Mouse (Mus musculus): ENCODE results near the gene Esf1. TPM values are rescaled to one million over a fixed set of nuclear protein-coding genes. Genes with fewer than 3 reads are reported as not detected.
"Not testable (repeated sequence)": the region's sequence is repeated elsewhere in the genome, so short reads cannot be mapped to it uniquely, and the experiment has no call there.

The Esf1 gene
- polyA plus RNA-seq, 1 experiment from 2014 or later = 14.7 TPM

DNA sequence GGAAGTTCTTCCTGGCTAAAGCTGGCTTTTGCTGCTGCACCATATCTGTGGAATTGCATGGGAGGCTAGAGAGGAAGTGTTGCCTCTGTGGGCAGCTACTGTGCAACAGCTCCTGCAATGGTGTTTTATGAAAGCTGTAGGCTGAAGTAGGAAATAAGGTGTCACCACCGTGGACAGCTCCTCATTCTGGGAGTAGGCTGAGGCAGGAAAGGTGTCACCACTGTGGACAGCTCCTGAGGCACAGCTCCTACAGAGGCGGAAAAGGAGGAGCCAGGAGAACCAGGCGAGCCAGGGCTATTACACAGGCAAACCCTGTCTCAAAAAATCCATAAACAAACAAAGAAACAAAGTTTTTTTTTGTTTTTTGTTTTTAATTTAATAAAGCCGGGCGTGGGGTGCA lies 74.3 kb downstream of the Esf1 start:
- WGBS = 84% methylated on average over 5 of the region's 5 CpGs
- no peaks in the 10 kb centered on the region for H3K27me3 ChIP-seq (ENCODE audit: control insufficient read depth, insufficient read depth, low read length)
- H3K9ac ChIP-seq (ENCODE audit: low read length) = no peak overlapping the region
- H3K4me3 ChIP-seq (ENCODE audit: control insufficient read depth in 1 of 2, insufficient read depth in 1 of 2, low read depth in 1 of 2, low read length in 2 of 2) = no peak overlapping the region
- no peaks in the 10 kb centered on the region for H3K4me1 ChIP-seq (ENCODE audit: control insufficient read depth in 2 of 2, insufficient read depth in 2 of 2, low read length in 2 of 2)
- 0 out of 2 replicates have a peak, but pooled peaks cover 2% of the 10 kb centered on the region for H3K9me3 ChIP-seq (ENCODE audit: control insufficient read depth, low read length)
- H3K4me2 ChIP-seq (ENCODE audit: low read length) = no peak overlapping the region
- H3K36me3 ChIP-seq (ENCODE audit: control insufficient read depth, insufficient read depth, low read length) = no peaks in the 10 kb centered on the region
- no peak for ATAC-seq (ENCODE audit: insufficient number of reproducible peaks, insufficient read depth, low FRiP score, low read depth)
- no peak overlapping the region for H3K27ac ChIP-seq (replicated peaks in 1 of 2; ENCODE audit: control insufficient read depth in 1 of 2, insufficient read depth in 1 of 2, low read depth in 2 of 2, low read length in 2 of 2)

- H3K4me2 ChIP-seq (ENCODE audit: low read length) = no peak overlapping the region
- no peak for ATAC-seq (ENCODE audit: insufficient number of reproducible peaks, insufficient read depth, low FRiP score, low read depth)
- WGBS = 87% methylated on average over 5 of the region's 5 CpGs
Observed at GRCm38 (mm10) chr2:140093433-140093832, 76.9 kb downstream of the Esf1 start.

DNA sequence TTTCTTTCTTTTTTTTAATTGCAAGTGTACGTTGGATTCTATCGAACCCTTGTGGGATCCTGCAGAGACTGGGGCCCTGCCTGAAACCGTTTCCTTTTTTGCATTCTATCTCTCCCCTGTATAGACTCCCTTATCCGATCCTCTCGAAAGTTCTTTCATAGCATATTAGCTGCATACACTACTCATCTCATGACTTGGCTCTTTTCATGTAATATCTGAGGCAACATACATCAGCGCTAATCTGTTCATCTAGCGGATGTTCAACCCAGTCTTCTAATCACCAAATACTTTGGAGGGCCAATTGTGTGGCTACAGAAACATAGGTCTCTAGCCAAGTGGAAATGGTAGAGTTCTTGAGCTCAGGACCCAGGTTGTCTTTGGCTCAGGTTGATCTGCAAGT lies 86.1 kb downstream of the Esf1 start:
- Histone ChIP-seq H3K27ac (replicated peaks in 1 of 2; ENCODE audit: control insufficient read depth in 1 of 2, insufficient read depth in 1 of 2, low read depth in 2 of 2, low read length in 2 of 2) (no peak overlapping the region), H3K4me1 (ENCODE audit: control insufficient read depth in 2 of 2, insufficient read depth in 2 of 2, low read length in 2 of 2) (no peaks in the 10 kb centered on the region), H3K9me3 (ENCODE audit: control insufficient read depth, low read length) (no peaks in the 10 kb centered on the region), H3K36me3 (ENCODE audit: control insufficient read depth, insufficient read depth, low read length) (no peaks in the 10 kb centered on the region), H3K4me3 (ENCODE audit: control insufficient read depth in 1 of 2, insufficient read depth in 1 of 2, low read depth in 1 of 2, low read length in 2 of 2) (no peak overlapping the region), H3K27me3 (ENCODE audit: control insufficient read depth, insufficient read depth, low read length) (no peaks in the 10 kb centered on the region), H3K4me2 (ENCODE audit: low read length) (no peak overlapping the region), H3K9ac (ENCODE audit: low read length) (no peak overlapping the region)
- ATAC-seq (ENCODE audit: insufficient number of reproducible peaks, insufficient read depth, low FRiP score, low read depth) = no peak
- WGBS = 86% methylated on average over 7 of the region's 7 CpGs

More at GRCm38 (mm10) chr2:140093433-140093832, 76.9 kb downstream of the Esf1 start:
- Histone ChIP-seq H3K4me3 (ENCODE audit: control insufficient read depth in 1 of 2, insufficient read depth in 1 of 2, low read depth in 1 of 2, low read length in 2 of 2) (no peak overlapping the region), H3K27ac (replicated peaks in 1 of 2; ENCODE audit: control insufficient read depth in 1 of 2, insufficient read depth in 1 of 2, low read depth in 2 of 2, low read length in 2 of 2) (no peak overlapping the region), H3K9ac (ENCODE audit: low read length) (no peak overlapping the region), H3K27me3 (ENCODE audit: control insufficient read depth, insufficient read depth, low read length) (no peaks in the 10 kb centered on the region), H3K36me3 (ENCODE audit: control insufficient read depth, insufficient read depth, low read length) (no peaks in the 10 kb centered on the region), H3K9me3 (ENCODE audit: control insufficient read depth, low read length) (0 out of 2 replicates have a peak, but pooled peaks cover 2% of the 10 kb centered on the region), H3K4me1 (ENCODE audit: control insufficient read depth in 2 of 2, insufficient read depth in 2 of 2, low read length in 2 of 2) (no peaks in the 10 kb centered on the region)

DNA sequence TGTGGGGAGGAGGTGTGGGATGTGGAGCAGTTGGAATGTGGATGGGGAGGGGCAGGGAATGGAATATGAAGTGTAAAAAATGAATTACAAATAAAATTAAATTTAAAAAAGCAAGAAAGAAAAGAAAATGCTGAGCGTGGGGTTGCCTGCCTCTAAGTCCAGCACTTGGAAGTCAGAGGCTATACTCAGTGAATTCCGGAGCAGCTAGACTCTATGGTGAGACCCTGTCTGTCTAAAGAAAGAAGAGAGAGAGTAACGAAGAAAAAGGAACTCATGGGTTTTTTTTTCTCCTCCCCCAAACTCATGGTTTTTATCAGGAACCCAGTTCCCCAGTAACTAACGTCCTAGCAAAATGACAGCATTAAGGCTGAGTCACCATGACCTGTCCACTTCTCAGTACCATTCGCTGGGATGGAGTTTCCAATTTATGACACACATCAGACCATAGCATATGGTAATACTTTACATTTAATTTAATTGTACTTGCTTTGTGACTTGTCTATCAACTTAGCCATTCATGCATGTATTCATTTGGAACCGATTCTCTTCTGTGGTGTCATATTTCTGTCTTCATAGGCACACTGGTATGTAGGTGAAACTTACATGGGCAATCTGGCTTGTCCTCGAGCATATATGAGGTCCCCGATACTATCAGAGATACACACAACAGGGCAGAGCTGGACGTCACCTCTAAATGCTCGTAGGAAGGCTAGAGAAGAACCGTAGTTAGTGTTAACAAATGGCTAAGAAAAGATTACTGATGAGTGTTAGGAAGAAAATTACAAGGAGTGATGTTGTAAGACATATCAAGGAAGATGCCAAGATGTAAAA lies 89.4 kb downstream of the Esf1 start:
- no peaks in the 10 kb centered on the region for H3K4me1 ChIP-seq (ENCODE audit: control insufficient read depth in 2 of 2, insufficient read depth in 2 of 2, low read length in 2 of 2)
- H3K27me3 ChIP-seq (ENCODE audit: control insufficient read depth, insufficient read depth, low read length) = no peaks in the 10 kb centered on the region
- H3K4me2 ChIP-seq (ENCODE audit: low read length) = no peak overlapping the region
- no peaks in the 10 kb centered on the region for H3K36me3 ChIP-seq (ENCODE audit: control insufficient read depth, insufficient read depth, low read length)
- ATAC-seq (ENCODE audit: insufficient number of reproducible peaks, insufficient read depth, low FRiP score, low read depth) = no peak
- H3K9me3 ChIP-seq (ENCODE audit: control insufficient read depth, low read length) = no peaks in the 10 kb centered on the region
- no peak overlapping the region for H3K9ac ChIP-seq (ENCODE audit: low read length)
- no peak overlapping the region for H3K27ac ChIP-seq (replicated peaks in 1 of 2; ENCODE audit: control insufficient read depth in 1 of 2, insufficient read depth in 1 of 2, low read depth in 2 of 2, low read length in 2 of 2)
- no peak overlapping the region for H3K4me3 ChIP-seq (ENCODE audit: control insufficient read depth in 1 of 2, insufficient read depth in 1 of 2, low read depth in 1 of 2, low read length in 2 of 2)
- 78% methylated on average over 11 of the region's 11 CpGs for WGBS

DNA sequence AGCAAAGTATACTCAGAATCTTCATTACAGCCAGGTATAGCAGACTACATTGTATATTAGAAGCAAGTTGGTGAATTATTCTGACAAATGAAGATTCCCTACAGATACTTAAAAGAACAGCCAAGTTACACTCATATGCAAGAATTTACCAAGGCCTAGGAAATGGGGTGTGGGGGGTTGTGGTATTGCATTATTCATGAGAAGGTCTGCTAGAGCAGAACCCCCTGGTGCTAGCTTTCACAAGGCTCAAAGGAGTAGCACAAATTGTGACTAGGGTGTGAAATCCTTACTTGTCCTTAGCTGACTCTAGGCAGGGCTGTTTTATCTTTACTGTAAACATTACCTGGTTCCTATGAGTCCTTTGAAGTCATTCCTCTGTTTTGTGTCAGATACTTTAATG lies 91.1 kb downstream of the Esf1 start:
- H3K27ac ChIP-seq (replicated peaks in 1 of 2; ENCODE audit: control insufficient read depth in 1 of 2, insufficient read depth in 1 of 2, low read depth in 2 of 2, low read length in 2 of 2); H3K27me3 ChIP-seq (ENCODE audit: control insufficient read depth, insufficient read depth, low read length); H3K4me3 ChIP-seq (ENCODE audit: control insufficient read depth in 1 of 2, insufficient read depth in 1 of 2, low read depth in 1 of 2, low read length in 2 of 2); H3K9ac ChIP-seq (ENCODE audit: low read length); H3K4me2 ChIP-seq (ENCODE audit: low read length); H3K36me3 ChIP-seq (ENCODE audit: control insufficient read depth, insufficient read depth, low read length); ATAC-seq (ENCODE audit: insufficient number of reproducible peaks, insufficient read depth, low FRiP score, low read depth); H3K4me1 ChIP-seq (ENCODE audit: control insufficient read depth in 2 of 2, insufficient read depth in 2 of 2, low read length in 2 of 2); H3K9me3 ChIP-seq (ENCODE audit: control insufficient read depth, low read length): not testable (repeated sequence)

GRCm38 (mm10) chr2:140078600-140079280 lies 91.6 kb downstream of the Esf1 start:
- Histone ChIP-seq H3K9ac (ENCODE audit: low read length) (no peak overlapping the region), H3K4me3 (ENCODE audit: control insufficient read depth in 1 of 2, insufficient read depth in 1 of 2, low read depth in 1 of 2, low read length in 2 of 2) (no peak overlapping the region), H3K27me3 (ENCODE audit: control insufficient read depth, insufficient read depth, low read length) (no peaks in the 10 kb centered on the region), H3K36me3 (ENCODE audit: control insufficient read depth, insufficient read depth, low read length) (no peaks in the 10 kb centered on the region), H3K27ac (replicated peaks in 1 of 2; ENCODE audit: control insufficient read depth in 1 of 2, insufficient read depth in 1 of 2, low read depth in 2 of 2, low read length in 2 of 2) (no peak overlapping the region), H3K9me3 (ENCODE audit: control insufficient read depth, low read length) (no peaks in the 10 kb centered on the region), H3K4me2 (ENCODE audit: low read length) (no peak overlapping the region), H3K4me1 (ENCODE audit: control insufficient read depth in 2 of 2, insufficient read depth in 2 of 2, low read length in 2 of 2) (no peaks in the 10 kb centered on the region)
- WGBS = 32% methylated on average over 6 of the region's 6 CpGs
- ATAC-seq (ENCODE audit: insufficient number of reproducible peaks, insufficient read depth, low FRiP score, low read depth) = no peak

DNA sequence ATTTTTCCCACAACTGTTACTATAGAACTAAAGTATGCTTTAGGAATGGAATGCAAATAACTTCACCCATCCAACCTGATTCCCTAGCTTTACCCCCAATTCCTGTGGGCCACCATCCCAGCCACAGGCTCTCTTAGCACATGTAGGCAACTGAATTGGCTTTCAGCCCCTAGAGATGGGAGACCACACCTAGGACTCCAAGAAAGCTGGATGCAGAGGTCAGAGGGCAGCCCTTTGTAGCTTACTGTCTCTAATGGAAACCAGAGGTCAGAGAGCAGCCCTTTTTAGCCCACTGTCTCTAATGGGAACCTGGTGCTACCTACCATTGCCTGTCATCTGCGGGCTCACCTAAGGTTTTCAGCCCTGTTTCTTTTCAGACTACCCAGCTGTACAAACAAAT lies 92.9 kb downstream of the Esf1 start:
- Histone ChIP-seq H3K4me1 (ENCODE audit: control insufficient read depth in 2 of 2, insufficient read depth in 2 of 2, low read length in 2 of 2) (no peaks in the 10 kb centered on the region), H3K4me2 (ENCODE audit: low read length) (no peak overlapping the region), H3K27me3 (ENCODE audit: control insufficient read depth, insufficient read depth, low read length) (no peaks in the 10 kb centered on the region), H3K27ac (replicated peaks in 1 of 2; ENCODE audit: control insufficient read depth in 1 of 2, insufficient read depth in 1 of 2, low read depth in 2 of 2, low read length in 2 of 2) (no peak overlapping the region), H3K36me3 (ENCODE audit: control insufficient read depth, insufficient read depth, low read length) (no peaks in the 10 kb centered on the region), H3K9ac (ENCODE audit: low read length) (no peak overlapping the region), H3K9me3 (ENCODE audit: control insufficient read depth, low read length) (no peaks in the 10 kb centered on the region), H3K4me3 (ENCODE audit: control insufficient read depth in 1 of 2, insufficient read depth in 1 of 2, low read depth in 1 of 2, low read length in 2 of 2) (no peak overlapping the region)
- WGBS = 19% methylated on average over 1 of the region's 1 CpGs
- no peak for ATAC-seq (ENCODE audit: insufficient number of reproducible peaks, insufficient read depth, low FRiP score, low read depth)

Measured in heart, embryonic 14.5 days (tissue).